Mouse (Mus musculus) olfactory bulb, adult 2 months (tissue): ENCODE results near the gene Astn1. TPM values are rescaled to one million over a fixed set of nuclear protein-coding genes. Genes with fewer than 3 reads are reported as not detected.

Experiments
- H3K27ac ChIP-seq: fragments of 200-500 bp; 2 replicates; pipeline ENCODE4 v1.5.1; 2012; ENCODE audit warnings: low read depth, low read length; ENCODE audit not compliant: insufficient read depth
- H3K4me1 ChIP-seq: fragments of 200-500 bp; 2 replicates; pipeline ENCODE4 v1.6.1; 2012; ENCODE audit warnings: low read length; ENCODE audit not compliant: control insufficient read depth, insufficient read depth
- H3K4me3 ChIP-seq: fragments of 200-500 bp; 2 replicates; pipeline ENCODE4 v1.5.1; 2012; ENCODE audit warnings: mild to moderate bottlenecking, low read depth, low read length, moderate library complexity; ENCODE audit not compliant: insufficient read depth
- CTCF ChIP-seq: fragments of 200-500 bp; IDR thresholded peaks from 2 replicates; pipeline ENCODE4 v1.5.1; 2012; ENCODE audit warnings: low read depth, mild to moderate bottlenecking, low read length, moderate library complexity; ENCODE audit not compliant: insufficient read depth
- POLR2A ChIP-seq: fragments of 200-500 bp; IDR thresholded peaks from 2 replicates; pipeline ENCODE4 v1.6.1; 2012; ENCODE audit warnings: mild to moderate bottlenecking, low read depth, low read length, moderate library complexity; ENCODE audit not compliant: insufficient read depth
- WGBS: fragments of 180-500 bp; shearing (Covaris S2); methylation state at CpG from one replicate; pipeline ENCODE4 v1.1.7; 2018; 5-methylcytosine and 5-hydroxymethylcytosine counted together
- polyA plus RNA-seq: library from polyadenylated mRNA; stranded (reverse); fragments of >200 nt; gene quantifications from 2 replicates; pipeline ENCODE4 v1.2.4, GENCODE M21; 2012; ENCODE audit warnings: low replicate concordance; ENCODE audit not compliant: missing spikeins, insufficient read depth, insufficient read length

The Astn1 gene
- polyA plus RNA-seq, 1 experiment, result 202 TPM

DNA sequence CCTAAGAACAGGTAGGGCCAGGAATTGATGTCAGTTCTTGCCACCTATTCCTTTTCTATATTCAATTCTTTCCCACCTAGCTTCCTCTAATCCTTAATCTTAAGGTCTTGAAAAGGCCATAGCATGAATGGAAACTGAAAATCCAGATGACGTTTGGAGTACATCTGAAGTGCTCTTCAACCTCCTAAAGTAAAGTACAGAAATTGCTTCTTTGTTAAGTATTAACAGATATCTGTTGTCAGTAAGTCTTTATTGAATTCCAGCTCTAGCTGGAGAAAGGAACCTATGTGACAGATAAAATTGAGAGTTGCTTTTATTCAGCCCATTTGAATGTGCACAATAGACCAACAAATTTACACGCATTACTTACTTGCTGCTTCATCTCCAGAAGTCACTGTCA, 338.1 kb downstream of the Astn1 start:
- Histone ChIP-seq H3K4me3 (no peak overlapping the region), H3K4me1 (no peaks in the 10 kb centered on the region), H3K27ac (no peak overlapping the region)
- 82% methylated on average over 2 of the region's 2 CpGs for WGBS
- no peak for TF ChIP-seq POLR2A
- TF ChIP-seq CTCF, result no peak

DNA sequence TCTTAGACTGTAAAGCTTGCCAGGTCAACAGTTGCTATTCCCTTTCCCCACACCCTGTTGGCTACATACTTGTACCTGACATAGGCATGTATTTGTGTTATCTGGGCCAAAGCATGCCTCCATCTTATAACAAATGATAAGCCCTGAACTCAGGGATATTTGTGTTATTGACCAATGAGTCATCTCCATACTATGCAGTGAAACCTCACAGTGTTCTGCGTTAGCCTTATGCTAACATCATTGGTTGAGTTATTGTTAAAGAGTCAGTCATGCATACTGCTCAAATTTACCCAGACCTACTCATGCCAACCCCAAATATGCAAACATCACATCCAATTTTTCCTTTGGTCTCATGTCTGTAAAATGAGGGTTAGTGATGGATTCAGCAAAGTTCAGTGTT, 339.3 kb downstream of the Astn1 start:
- H3K4me3 ChIP-seq, result no peak overlapping the region
- H3K27ac ChIP-seq, result no peak overlapping the region
- H3K4me1 ChIP-seq, result no peaks in the 10 kb centered on the region
- WGBS, result 90% methylated on average over 1 of the region's 1 CpGs
- no peak for TF ChIP-seq CTCF
- no peak for TF ChIP-seq POLR2A

DNA sequence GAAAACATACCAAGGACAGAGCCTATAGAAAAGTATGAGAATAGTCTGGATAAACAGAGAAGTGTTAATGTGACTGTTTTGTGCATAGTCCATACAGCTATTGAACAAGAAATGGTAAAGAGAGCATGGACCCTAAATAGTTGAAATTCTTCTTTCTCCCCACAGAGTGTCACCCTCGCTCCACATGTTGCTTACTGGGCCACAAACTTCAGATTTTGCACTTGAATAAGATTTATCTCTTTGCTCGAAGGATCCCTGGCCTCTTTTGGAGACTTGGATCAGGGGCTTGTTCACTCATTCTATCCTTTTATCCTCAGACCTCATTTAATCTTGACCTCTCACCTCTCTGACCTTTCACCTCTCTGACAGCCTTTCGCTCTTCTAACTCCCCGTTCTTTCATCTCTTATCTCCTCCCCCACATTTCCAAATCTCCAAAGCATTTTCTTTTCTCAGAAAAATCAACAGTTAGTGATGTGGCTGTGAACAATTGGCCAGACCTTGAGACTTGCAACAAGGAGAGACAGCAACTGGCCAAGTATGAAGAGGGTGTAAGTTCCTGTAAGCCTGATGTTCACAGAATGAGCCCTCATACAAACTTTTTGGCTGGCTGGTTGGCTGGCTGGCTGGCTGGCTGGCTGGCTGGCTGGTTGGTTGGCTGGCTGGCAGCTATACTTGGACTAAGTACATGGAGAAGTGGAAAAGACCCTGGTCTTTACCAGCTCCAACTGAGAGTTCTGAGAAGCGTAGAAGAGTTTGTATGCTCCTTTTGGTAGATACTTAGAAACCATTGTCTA, 351.4 kb downstream of the Astn1 start:
- H3K27ac ChIP-seq, result no peak overlapping the region
- H3K4me3 ChIP-seq, result no peak overlapping the region
- no peak for TF ChIP-seq CTCF
- no peaks in the 10 kb centered on the region for H3K4me1 ChIP-seq
- WGBS, result 50% methylated on average over 5 of the region's 5 CpGs

GRCm38 (mm10) chr1:158732868-158733496, 370.9 kb downstream of the Astn1 start:
- H3K4me1 ChIP-seq, result no peaks in the 10 kb centered on the region
- no peak overlapping the region for H3K4me3 ChIP-seq
- WGBS, result 51% methylated on average over 4 of the region's 4 CpGs
- TF ChIP-seq CTCF, result no peak
- no peak for TF ChIP-seq POLR2A
- no peak overlapping the region for H3K27ac ChIP-seq

DNA sequence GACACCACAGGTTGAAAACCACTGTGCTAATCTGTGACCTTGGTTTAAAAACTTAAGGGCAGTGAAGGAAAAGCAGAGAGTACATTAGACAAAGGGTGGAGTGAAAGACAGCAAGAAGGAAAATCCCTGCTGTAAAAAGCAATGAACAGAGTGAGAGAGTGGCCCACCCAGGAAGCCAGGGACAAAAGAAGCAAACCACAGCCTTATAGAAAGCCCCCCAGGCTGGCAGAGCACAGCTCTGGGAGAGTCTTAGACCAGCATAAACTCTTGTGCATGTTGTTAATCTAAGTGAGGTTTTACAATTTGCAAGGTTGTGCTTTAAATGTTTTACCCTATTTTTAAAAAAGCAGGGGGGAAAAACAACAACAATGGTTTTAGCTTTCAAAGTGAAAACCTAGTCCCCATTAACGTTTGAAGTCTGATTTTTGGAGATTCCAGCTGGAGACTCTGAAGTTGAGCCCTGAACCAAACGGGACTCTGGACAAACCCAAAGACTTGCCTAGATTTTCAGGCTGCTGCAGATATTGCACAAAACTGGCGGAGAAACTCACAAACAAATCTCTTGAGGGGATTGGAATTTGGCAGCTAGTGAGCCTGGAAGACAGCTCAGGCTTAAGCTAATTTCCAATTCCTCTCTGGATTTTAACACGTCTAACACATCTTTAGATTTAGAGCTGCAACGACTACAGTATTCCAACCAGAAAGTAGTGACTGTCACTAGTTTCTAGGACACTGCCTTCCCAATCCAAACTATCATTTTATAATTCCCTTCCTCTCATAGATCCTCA, 377.3 kb downstream of the Astn1 start:
- H3K4me1 ChIP-seq, result no peaks in the 10 kb centered on the region
- 42% methylated on average over 5 of the region's 5 CpGs for WGBS
- TF ChIP-seq POLR2A, result no peak
- no peak for TF ChIP-seq CTCF
- no peak overlapping the region for H3K27ac ChIP-seq
- no peak overlapping the region for H3K4me3 ChIP-seq

DNA sequence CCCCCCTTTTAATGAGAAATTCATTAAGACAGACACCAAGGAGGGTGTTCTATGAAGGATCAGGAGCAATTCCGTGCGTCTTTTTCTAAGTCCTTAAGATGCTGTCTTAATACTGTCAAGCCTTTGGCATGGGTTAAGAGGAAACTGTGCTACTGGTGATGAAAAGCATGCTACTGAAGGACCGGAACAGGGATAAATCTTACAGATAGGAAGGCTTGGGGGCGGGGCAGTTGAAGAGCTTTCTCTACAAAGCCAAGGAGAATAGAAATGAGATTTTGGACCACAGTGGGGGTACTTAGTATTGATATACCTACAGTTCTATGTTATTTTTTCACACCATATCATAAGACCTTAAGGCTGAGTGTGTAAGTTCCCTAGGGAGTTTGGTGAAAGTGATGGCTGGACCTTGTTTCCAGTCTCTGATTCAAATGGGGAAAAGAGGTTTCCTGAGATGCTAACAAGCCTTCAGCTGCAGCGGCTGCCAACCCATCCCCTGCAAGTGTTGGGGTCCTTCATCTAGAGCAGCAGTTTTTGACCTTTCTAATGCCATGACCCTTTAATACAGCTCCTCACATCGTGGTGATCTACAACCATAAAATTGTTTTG, 378.2 kb downstream of the Astn1 start:
- H3K4me3 ChIP-seq, result no peak overlapping the region
- H3K4me1 ChIP-seq, result no peaks in the 10 kb centered on the region
- 79% methylated on average over 6 of the region's 6 CpGs for WGBS
- TF ChIP-seq POLR2A (no peak), CTCF (no peak)
- no peak overlapping the region for H3K27ac ChIP-seq

DNA sequence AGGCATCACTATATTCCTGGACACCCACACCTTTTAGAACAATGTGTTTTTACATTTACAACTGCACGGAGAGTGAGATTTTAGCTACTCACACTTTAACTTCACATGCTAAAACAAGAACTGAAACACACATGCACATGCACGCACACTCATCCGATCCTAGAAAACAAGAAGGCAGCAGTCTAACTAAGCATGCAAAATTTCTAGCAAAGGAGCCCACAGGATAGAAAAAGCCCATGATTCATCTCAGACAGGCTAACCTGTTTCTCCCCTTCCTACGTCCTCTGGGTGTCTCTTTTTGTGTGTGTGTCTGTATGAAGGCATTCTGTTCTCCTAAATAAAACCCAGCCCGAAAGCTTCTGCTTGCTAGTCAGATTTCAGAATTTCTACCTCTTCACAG, 378.9 kb downstream of the Astn1 start:
- no peak overlapping the region for H3K4me3 ChIP-seq
- H3K4me1 ChIP-seq, result no peaks in the 10 kb centered on the region
- no peak for TF ChIP-seq POLR2A
- no peak for TF ChIP-seq CTCF
- WGBS, result 83% methylated on average over 5 of the region's 5 CpGs
- H3K27ac ChIP-seq, result no peak overlapping the region

Other genes starting within 250 kb of the Astn1 start
- not detected in 2 replicates for gene Brinp2, start 5.9 kb upstream of the Astn1 start, polyA plus RNA-seq